Mouse (Mus musculus) thymus, postnatal 0 days (tissue): ENCODE results near the gene Kcnq1. TPM values are rescaled to one million over a fixed set of nuclear protein-coding genes. Genes with fewer than 3 reads are reported as not detected.

ENCODE experiments used
- DNase-seq: peaks from one replicate; pipeline ENCODE4 v3.0.0-alpha.2; 2015; ENCODE audit warnings: low spot score
- polyA plus RNA-seq: library from polyadenylated mRNA; unstranded; fragments of >200 nt; fragmentation: Nextera tagmentation; extraction: Ambion mirVana; gene quantifications from 2 replicates; pipeline ENCODE4 v1.2.1, GENCODE M21; 2015

Gene Kcnq1
- polyA plus RNA-seq, 1 experiment from 2014 or later, result 0.29 TPM

DNA sequence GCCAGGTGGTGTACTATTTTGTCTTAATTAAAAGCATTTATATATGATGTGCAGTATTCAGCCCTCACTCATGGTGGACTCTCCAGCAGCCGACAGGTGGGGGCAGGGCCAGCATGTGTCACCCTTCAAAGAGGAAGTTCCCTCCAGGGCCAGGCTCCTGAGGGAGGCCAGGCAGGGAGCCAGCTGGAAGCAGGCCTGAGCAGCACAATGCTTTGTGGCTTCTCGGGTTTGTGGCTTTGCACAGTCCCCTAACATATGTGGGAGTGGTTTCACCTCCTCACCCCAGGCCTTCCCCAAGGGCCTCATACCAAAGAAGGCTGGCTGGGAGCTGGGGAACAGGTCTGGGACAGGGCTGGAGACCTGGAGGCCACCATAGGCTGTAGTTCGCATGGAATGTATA, 74.6 kb downstream of the Kcnq1 start:
- DNase-seq, result no peak

DNA sequence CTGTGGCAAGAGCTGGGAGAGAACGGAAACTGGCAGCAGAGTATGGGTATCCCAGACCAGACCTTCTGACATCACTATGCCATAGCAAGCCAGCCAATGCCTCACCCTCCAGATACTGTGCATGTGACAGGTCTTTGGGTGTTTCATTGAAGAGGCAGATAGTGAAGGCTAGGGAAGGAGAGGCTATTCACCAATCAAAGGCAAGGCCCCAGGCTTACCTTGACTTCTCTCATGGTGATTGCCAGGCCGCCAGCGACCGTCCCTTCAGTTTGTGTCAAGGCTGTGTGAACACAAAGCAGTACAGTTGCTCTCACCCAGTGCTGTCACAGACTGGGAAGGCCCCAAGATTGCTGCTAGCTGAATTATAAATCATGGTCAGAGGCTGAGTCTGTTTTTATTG, 75.1 kb downstream of the Kcnq1 start:
- no peak for DNase-seq

DNA sequence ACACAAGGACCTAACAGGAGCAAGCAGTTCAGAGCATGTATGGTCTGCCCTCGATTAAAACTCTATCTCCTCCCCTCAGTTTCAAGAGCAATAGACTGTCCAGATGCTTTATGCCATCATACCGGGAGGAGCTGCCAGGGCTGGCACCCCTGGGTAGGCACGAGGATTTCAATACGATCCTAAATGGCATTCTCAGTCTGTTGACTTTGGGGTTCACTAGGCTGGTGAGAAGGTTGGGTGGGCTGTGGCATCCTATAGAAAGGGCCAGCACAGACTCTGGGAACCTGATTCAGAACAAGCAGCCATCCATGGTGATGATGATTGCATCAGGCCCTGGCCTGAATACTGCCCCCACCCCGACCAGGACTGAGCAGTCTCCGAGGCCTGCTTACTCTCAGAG, 79.3 kb downstream of the Kcnq1 start:
- no peak for DNase-seq

DNA sequence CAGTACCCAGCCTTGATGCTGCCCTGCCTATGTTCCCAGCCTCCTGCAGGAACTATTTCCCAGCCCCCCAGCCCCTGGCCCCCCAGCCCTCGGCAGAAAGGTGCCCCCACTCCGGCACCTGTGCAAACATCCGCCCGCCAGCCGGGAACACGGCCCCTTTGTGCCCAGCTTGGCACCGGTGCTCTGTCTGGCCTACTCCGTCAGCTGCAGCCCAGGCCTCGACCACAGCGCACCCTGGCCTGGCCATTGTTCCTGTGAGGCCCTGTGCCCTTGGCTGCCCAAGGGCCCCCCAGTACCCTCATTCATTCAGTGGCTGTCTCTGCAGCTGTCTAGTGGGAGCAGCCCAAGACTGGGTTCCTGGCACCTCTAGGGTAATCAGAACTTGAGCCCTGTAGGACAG, 80.2 kb downstream of the Kcnq1 start:
- DNase-seq, result no peak

DNA sequence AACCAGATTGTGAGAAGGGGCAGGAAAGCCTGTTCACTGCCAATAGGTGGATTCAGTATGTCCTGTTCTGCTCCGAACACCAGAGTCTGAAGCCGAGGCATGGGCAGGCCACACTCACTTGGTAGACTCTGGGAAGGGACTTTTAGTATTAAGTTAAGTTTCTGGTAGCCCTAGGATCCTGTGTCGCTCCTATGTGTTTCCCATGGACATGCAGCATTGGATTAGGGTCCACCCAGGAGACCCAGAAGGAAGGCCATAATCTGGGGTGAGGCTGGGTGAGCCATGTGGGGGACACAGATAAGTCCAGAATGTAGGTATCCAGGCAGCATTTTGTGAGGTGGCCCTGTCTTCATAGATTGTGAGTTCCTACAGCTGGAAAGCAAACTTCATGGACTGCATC, 81.0 kb downstream of the Kcnq1 start:
- no peak for DNase-seq

DNA sequence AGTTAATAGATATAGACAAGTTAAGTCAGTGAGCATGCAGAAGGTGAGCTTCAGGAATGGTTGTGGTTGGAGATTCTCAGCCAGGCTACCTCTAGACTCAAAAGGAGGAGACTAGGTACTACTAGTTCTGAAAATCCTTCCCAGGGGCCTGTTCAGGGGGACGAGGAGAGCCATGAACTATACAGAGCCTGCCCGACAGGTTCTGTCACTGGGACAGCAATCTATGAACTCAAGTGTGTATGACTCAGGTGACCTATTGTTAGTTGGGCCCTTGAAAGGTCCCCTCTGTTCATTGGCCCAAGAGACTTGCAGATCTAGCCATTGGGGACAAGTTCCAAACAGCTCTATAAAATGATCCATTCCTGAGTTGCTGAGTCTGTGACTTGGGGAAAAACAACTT, 82.4 kb downstream of the Kcnq1 start:
- no peak for DNase-seq

DNA sequence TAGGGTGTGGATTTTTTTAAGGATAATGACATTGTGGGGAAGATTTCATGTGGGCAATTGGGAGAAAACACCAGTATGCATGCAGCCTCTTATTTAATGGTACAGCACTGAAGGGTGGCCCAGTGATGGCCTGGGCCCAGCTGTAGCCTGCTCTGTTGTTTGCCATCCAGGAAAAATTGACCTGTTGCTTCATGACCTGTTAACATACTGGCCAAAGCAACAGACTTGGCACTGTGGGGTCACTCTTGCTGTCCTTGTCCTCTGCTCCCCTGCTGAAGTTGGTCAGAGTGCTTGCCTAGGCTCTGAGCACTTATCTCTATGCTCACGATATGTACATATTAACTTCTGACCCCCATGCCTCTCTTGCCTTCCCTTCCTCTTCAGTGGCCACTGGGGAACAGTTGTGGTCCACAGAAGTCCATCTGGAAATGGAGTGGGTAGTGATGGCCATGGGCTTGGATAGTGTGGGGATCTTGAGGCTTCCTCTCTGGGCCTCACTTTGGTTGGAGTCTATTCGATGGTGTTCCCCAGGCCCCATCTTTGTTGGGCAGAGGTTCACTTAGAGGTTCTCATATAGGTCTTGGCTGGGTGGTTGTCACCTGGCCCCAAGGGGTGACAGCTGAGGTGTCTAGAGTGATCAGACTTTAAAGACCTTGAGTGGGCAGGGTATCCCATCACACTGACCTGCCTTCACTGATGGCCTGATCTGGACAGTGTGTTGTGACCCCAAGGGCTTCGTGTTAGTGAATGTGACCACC, 84.0 kb downstream of the Kcnq1 start:
- DNase-seq, result no peak

DNA sequence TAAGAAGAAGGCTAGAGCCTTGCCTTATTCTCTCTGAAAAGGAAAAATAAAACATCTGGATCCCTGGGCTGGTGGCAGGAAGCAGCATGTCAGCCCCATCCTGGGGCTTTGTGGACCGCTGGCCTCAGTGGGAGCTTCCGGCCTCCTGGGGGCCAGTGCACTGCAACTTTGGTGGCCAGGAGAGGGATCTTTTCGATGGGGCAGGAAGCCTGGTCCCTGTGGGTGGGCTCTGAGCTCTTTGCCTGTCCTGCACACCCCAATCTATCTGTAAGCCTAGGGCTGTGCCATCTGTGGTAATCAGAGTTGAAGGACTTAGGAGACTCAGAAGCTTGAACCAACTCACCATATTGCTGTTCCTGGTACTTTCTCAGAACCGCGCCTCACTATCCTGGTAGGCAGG, 84.7 kb downstream of the Kcnq1 start:
- DNase-seq, result no peak

DNA sequence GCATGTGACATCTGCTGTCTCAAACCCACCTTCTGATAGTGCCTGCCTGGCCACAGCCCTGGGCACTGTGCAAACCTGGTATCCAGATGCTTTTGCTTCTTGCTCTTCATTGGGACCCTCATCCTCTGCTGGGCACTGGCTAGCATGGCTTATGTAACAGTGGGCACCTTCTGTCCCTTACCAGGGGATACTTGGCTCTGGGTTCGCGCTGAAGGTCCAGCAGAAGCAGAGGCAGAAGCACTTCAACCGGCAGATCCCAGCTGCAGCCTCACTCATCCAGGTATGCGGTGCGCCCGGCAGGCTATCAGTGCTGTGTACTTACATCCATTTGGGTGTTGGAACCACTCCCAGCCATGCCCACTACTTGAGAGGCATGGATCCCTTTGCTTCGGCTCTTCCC, 86.2 kb downstream of the Kcnq1 start:
- no peak for DNase-seq

DNA sequence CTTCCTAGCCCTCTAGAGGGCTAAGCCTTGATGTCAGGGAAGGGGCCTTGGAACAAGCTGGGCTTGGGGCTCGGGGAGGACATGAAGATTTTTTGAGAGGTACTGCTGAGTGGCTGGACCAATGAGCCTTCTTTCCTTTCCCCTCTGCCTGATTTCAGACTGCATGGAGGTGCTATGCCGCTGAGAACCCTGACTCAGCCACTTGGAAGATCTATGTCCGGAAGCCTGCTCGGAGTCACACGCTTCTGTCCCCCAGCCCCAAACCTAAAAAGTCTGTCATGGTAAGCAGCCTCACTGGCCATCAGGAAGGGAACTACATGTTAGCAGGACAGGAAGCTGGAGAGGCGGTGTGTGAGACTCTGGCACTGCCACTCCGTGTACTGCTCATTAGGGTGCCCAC, 87.9 kb downstream of the Kcnq1 start:
- no peak for DNase-seq

DNA sequence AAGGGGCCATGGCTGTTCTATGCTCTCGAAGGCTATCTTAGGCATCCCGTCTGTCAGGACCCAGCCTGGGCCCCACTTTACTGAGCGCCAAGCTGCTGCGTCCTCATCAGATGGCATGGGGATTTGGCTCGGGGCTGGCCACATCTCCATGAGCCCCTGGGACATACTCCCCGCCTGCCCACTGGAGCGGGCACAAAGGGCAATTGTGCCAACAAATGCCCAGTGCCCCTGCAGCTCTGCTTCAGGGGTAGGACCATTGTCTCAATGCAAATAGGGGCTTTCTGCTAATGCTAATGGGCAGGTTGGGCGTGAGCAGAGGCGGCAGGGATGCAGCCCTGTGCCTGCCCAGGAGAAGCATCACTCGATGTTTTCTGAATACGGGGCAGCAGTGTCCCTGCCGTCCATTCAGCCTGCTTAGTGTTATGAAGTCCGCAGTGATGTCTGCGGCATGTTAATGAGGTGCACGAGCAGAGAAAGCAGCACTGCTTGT, 91.8 kb downstream of the Kcnq1 start:
- DNase-seq, result no peak

DNA sequence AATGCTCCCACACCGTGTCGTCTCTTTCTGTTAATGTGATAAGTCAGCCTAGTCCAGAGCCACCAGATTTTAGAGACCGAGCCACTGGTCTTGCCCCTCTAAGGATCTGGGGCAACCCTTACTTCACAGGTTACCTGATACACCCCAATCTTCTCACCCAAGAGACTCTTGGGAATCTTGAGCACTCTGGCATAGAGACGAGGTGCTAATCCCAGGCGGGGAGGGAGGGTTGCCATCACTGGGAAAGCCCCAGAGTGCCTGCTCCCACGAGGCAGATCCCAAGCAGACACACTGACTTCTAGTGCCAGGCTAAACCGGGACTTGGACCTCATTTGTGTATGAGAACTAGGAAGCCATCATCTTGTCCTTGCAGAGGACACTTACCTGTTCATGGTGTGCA, 92.3 kb downstream of the Kcnq1 start:
- DNase-seq, result no peak

DNA sequence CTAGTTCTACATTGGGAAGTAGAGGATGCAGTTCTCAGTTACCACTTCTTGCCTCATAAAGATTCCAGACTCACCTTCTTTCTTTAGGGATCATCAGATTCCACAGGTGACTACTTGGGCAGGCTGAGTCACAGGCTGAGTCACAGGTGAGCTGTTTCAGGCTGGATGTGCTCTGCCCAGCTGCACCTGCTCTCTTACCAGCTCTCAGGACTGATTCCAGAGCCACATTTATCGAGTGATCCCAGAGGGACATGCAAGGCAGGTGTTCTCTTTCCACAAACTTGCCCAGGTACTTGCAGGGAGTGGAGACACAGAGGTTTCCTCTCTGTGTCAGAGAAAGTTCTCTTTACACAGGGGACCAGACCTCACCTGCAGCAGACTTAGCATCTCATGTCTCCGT, 95.1 kb downstream of the Kcnq1 start:
- no peak for DNase-seq

DNA sequence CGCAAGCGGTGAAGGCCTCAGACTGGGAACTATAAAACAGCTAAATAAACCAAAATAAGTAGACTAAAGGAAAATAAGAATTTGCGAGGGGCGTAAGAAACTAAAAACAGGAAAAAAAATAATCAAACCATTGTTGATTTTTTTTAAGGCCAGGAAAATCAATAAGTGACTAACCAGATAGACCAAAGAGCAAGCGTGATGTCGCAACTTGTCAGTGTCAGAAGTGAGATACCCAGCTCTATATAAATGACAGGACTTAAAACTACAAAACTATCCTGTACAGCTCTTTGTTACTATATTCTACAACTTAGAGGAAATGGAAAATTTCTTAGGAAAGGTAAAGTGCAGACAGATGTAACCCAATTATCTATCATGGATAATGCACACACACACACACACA, 97.7 kb downstream of the Kcnq1 start:
- no peak for DNase-seq

DNA sequence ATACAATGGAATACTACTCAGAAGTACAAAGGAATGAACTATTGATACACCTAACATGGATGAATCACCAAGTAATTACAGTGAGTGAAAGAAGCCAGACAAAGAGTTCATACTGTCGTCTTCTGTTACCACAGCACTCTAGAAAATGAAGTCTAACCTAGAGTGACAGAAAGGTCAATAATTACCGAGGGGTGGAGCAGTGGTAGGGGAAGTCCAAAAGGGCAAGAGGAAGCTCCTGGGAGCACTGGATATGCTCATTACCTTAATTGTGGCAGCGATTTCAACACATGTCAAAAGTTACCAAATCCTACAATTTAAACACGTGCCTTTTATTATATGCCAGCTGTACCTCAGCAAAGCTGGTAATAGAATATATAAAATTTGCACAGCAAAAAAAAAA, 100.9 kb downstream of the Kcnq1 start:
- no peak for DNase-seq

DNA sequence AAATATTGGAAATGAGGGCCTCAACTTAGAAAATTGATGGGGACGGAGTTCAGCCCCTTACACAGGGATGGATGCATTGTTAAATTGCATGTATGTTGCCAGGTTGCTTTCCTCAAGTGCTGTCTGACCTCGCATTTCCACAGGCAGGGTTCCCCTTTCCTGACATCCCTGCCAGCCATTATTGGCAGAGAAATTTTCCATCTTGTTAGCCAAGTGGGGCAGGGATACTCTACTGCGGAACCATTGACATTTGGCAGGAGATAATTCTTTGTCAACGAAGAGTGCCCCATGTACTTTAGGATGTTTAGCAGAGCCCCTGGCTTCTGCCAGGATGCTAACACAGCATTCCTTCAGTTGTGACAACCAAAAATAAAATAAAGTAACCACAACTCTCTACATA, 104.6 kb downstream of the Kcnq1 start:
- DNase-seq, result no peak

DNA sequence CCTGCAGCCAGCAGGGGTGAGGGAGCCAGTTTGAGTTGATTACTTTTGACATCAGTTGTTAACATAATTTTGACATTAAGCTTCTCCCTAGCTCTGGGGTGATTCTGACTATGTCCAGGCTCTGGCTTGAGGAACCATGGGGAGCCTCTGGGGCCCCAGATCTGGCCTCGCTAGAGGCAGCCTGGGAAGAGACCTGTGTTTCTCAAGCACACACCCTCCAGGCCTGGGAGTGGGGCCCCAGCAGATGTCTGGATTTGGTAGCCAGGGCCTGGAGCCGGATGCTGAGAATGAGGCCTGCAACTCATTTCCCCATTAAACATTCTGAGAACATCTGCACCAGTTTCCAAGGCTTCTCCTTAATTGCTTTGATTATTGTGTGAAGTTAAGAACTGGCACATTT, 145.0 kb downstream of the Kcnq1 start:
- DNase-seq, result no peak

DNA sequence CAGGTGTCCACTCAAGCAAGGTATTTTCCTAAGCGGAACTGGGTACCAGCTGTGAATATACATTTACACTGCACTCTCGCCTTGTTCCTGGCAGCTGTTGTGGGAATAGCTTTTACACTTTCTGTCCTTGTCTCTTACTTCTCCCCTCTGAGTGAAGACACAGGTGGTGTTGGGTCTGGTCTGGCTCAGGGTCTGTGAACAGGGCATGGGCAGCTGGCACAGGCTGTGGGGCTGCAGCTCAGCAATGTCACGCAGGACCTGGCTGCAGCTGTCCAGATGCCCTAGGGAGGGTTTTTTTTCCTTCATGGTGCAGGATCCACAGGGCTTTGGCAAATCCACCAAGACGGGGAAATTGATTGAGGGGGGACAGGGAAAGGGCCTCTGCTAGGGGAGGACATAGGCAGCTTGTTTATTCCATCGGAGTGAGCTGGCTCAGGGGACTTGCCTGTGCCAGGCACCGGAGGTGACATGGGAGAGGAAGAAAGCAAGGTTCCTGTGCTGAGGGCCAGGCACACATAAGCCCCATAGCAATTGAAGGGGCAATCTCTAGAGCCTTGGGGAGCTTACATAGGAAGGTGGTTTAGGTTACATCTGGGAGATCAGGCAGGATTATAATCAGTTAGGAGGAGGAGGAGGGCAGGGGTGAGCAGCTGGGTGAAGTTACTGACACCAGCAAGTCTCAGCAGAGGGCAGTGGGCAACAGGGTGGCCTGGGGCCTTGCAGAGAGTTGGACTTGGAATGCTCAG, 147.1 kb downstream of the Kcnq1 start:
- no peak for DNase-seq

DNA sequence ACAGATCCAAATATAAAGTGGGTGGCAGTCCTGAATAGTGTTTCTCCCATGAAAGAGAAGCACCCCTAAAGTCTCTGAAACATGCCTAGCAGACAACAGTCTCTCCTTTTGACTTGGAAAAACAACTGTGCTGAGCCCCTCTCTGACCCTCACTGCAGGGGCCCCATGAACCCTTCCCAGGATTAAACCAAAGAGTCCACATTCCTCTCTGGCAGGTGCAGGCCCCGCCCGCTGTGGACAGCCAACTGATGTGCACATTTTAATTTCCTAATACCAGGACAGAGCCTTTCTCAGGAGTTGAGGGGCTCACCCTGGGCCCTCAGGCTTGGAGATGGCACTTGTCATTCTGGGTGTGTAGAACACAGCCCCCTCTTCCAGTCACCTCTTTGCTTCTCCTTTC, 148.7 kb downstream of the Kcnq1 start:
- DNase-seq, result no peak

DNA sequence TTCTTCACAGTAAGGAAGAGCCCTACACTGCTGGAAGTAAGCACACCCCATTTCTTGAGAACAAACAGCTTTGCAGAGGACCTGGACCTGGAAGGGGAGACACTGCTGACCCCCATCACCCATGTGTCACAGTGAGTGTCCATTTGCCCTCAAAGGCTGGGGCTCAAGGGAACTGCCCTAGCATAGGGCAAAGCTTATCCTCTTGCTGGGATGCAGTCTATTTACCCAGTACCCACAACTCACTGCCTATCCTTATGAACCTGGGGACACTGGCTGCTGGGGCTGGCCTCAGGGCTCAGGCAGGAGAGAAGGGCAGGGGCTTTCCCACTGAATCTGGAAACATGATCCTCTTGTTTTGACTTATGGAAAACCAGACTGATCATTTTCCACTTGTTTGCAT, 155.1 kb downstream of the Kcnq1 start:
- no peak for DNase-seq

DNA sequence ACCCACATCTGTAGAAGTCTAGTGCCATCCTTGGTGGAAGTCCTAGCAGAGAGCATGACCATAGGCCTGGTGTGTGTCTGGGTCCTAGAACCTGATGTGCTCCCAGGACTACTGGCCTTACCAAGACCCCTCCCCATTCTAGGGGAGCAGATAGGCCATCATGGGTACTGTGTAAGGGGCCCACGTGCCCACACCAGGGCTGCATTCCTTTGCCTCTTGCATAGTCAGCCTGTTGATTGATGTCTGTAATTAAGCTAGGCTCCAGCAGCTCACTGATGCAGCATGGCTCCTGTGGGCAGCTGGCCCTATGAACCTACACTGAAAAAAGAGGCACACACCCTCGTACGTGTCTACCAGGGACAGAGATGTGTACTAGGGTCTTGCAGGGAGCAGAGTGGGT, 157.4 kb downstream of the Kcnq1 start:
- DNase-seq, result no peak

DNA sequence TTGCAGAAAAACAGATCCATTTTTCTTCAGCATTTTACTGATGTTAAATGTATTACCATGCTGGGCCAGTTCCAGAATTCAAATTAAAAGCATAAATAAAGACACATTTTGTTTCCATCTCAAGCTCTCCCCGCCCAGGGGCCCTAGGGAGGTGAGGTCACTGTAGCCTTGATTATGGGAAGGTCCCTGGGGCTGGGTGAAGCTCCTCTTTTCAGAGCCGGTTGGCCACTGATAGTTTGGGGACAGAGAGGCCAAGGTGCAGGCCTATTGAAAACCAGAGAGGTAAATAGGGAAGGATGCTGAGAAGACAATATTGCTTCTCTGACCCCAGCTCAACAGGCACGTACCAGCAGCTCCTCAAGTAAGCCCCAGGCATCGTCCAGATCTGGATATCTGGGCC, 157.8 kb downstream of the Kcnq1 start:
- DNase-seq, result no peak

DNA sequence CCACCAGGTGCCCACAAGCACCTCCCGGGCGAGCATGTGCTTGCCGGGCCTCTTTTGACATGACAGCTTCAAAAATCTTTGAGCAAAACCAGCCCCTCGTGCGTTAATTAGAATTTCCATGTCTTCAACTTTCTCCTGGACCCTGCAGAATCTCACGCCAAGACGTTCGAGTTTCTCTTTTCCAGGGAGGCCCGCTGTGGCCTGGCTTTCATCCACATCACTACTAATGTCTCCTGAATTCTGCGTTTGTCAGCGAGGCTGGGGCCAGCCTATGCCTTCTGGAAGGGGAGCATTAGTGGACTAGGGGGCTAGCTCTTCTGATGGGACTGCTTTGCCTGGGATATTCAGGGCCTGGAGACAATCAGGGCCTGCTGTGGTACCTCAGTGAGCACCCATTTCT, 159.2 kb downstream of the Kcnq1 start:
- no peak for DNase-seq
